Mouse (Mus musculus): ENCODE results near the gene Hat1. TPM values are rescaled to one million over a fixed set of nuclear protein-coding genes. Genes with fewer than 3 reads are reported as not detected.
A peak's percentile ranks its signal among the peaks of the same experiment; 100 is the strongest.

Hat1 gene
- polyA plus RNA-seq, 1 experiment from 2014 or later = 165 TPM

- Histone ChIP-seq H3K36me3 (no peaks in the 10 kb centered on the region), H3K4me3 (no peak overlapping the region), H3K4me1 (replicated peaks) (peaks cover 31% of the 10 kb centered on the region), H3K27ac (no peak overlapping the region), H3K9me3 (no peaks in the 10 kb centered on the region), H3K27me3 (ENCODE audit: insufficient read depth, poor library complexity, severe bottlenecking) (no peaks in the 10 kb centered on the region)
- no peak for DNase-seq (ENCODE audit: low spot score)
Measured at GRCm38 (mm10) chr2:71477787-71478186, 89.0 kb downstream of the Hat1 start.

DNA sequence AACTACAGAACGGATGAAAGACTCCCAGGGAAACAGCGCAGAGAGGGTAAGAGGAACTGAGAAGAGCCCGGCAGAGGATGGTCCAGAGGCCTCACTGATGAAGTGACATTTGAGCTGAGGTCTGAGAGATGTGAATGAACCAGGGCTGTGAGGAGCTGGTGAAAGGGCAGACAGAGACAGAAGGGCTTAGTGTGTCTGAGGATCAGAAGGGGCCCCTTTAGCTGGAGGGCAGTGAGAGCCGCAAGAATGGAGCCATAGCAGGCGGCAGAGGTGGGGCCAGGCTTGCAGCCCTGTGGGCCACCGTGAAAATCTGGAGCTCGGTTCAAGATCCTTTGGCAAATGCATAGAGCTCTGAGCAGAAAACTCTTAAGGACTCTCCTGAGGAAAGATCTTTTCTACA is 91.2 kb downstream of the Hat1 start:
- Histone ChIP-seq H3K9me3 (no peaks in the 10 kb centered on the region), H3K27me3 (ENCODE audit: insufficient read depth, poor library complexity, severe bottlenecking) (no peaks in the 10 kb centered on the region), H3K4me3 (peak overlapping the region; percentile 6; the same call in 1 of the 2 replicates), H3K36me3 (no peaks in the 10 kb centered on the region), H3K4me1 (replicated peaks) (peaks cover 26% of the 10 kb centered on the region), H3K27ac (peak overlapping the region; percentile 67)
- WGBS = 6% methylated on average over 7 of the region's 7 CpGs
- peak; percentile 63 for DNase-seq (ENCODE audit: low spot score)

GRCm38 (mm10) chr2:71481825-71482224 is 93.1 kb downstream of the Hat1 start:
- Histone ChIP-seq H3K27ac (no peak overlapping the region), H3K9me3 (no peaks in the 10 kb centered on the region), H3K4me1 (replicated peaks) (peaks cover 20% of the 10 kb centered on the region), H3K27me3 (ENCODE audit: insufficient read depth, poor library complexity, severe bottlenecking) (no peaks in the 10 kb centered on the region), H3K36me3 (no peaks in the 10 kb centered on the region), H3K4me3 (no peak overlapping the region)
- no peak for DNase-seq (ENCODE audit: low spot score)
- whole genome bisulfite sequencing = 86% methylated on average over 6 of the region's 6 CpGs

DNA sequence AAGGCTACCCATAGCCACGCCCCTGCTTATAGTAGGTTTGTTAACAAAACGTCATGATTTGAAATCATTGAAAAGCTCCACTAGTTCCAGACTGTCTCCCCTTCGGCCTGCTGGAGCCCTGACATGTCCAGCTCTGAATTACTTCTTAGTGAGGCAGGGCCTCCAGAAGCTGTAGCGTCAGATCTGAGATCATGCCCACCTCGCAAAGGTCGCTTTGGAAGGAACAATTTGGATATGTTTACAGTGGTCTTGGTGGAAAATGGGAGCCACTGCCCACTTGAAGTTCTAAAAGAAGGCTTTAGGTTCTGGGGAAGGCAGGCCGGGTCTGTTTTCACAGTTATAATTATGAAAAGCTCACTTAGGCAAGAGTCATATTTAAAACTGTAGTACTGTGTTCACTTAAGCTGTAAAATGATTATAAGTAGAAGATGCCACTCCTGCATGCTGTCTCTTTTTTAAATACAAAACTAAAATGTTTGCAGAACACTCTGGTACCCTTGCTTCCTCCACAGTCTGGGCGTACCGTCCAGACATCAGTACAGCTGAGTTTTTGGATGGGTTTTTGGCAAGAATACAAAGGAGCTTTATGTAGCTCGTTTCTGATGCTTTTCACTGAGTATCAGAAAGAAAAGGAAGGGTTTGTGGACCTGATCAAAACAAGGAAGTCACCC is 94.4 kb downstream of the Hat1 start:
- WGBS = 72% methylated on average over 10 of the region's 10 CpGs
- H3K4me1 ChIP-seq (replicated peaks) = peaks cover 20% of the 10 kb centered on the region
- H3K4me3 ChIP-seq = no peak overlapping the region
- H3K27me3 ChIP-seq (ENCODE audit: insufficient read depth, poor library complexity, severe bottlenecking) = no peaks in the 10 kb centered on the region
- no peak overlapping the region for H3K27ac ChIP-seq
- no peak for DNase-seq (ENCODE audit: low spot score)
- no peaks in the 10 kb centered on the region for H3K36me3 ChIP-seq
- H3K9me3 ChIP-seq = no peaks in the 10 kb centered on the region

GRCm38 (mm10) chr2:71483717-71484066 is 94.9 kb downstream of the Hat1 start:
- WGBS = 44% methylated on average over 5 of the region's 5 CpGs
- DNase-seq (ENCODE audit: low spot score) = no peak
- Histone ChIP-seq H3K27ac (no peak overlapping the region), H3K36me3 (no peaks in the 10 kb centered on the region), H3K27me3 (ENCODE audit: insufficient read depth, poor library complexity, severe bottlenecking) (no peaks in the 10 kb centered on the region), H3K9me3 (no peaks in the 10 kb centered on the region), H3K4me1 (replicated peaks) (peaks cover 20% of the 10 kb centered on the region), H3K4me3 (no peak overlapping the region)

Other genes starting within 250 kb of the Hat1 start
- gene Dync1i2, start 177.3 kb upstream of the Hat1 start, polyA plus RNA-seq (2016; fragmentation: Nextera tagmentation; extraction: Ambion mirVana) = 116 and 123 TPM in 2 replicates
- 34.5 and 36.4 TPM in 2 replicates for gene Slc25a12, start 21.2 kb upstream of the Hat1 start, polyA plus RNA-seq (2016; fragmentation: Nextera tagmentation; extraction: Ambion mirVana)
- 26.1 and 27.2 TPM in 2 replicates for gene Metap1d, start 64.3 kb downstream of the Hat1 start, polyA plus RNA-seq (2016; fragmentation: Nextera tagmentation; extraction: Ambion mirVana)
- gene Dlx1, start 139.2 kb downstream of the Hat1 start, polyA plus RNA-seq (2016; fragmentation: Nextera tagmentation; extraction: Ambion mirVana) = 6.4 and 9.9 TPM in 2 replicates
- gene Dlx2, start 157.8 kb downstream of the Hat1 start, polyA plus RNA-seq (2016; fragmentation: Nextera tagmentation; extraction: Ambion mirVana) = 7.6 and 7.8 TPM in 2 replicates

Measured in hindbrain, embryonic 10.5 days (tissue).